Mouse (Mus musculus) mature B cell (primary cell): ENCODE measurements around the gene Ttc9c.

Experiments
- in situ Hi-C: fragments of 300-500 bp; cut with MboI; formaldehyde crosslinking; loops from 2 replicates; pipeline ENCODE4 v1.14.3; 2019

Ttc9c gene

DNA sequence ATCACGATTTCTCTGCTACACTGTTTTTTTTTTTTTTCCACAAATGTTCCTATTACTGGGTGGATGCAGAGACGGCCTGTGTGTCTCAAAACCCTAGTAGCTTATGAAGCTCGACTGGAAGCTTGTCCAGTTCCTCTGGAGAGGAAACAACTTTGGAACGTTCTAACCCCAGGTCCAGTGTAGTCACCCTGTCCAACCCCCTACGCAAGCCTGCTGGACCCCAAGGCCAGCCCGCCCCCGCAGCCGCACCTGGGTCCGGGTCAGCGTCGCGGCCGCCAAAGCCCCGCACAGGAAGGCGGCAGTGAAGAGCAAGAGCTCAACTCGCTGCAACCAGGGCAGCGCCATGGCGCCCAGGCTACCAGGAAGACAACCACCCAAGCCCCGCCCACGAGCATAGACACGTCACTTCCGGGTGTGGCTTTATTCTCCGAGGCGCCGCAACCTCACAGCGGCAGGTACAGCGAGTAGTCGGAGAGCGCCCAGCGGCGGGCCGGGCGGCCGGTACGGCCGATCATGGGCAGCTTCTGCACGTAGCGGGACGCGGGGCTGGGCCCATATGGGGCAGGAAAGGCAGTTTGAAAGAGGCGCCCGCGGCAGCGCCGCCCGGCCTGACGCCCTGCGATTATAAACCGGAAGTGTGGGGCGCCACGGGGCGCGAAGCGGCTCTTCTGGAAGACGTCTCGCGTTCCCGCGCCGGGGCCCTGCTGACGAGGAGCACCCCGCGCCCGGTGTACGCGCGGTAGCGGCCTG lies 44.9 kb downstream of the Ttc9c start, which contains the start of gene Tmem179b:
TSS of gene Tmem179b (minus strand) at position 382 of the 750 bp plus-strand sequence.
- in situ Hi-C loops, result no loop called here

- in situ Hi-C loops, result no loop called here
Measured at GRCm38 (mm10) chr19:8773409-8773808, 45.7 kb downstream of the Ttc9c start.

DNA sequence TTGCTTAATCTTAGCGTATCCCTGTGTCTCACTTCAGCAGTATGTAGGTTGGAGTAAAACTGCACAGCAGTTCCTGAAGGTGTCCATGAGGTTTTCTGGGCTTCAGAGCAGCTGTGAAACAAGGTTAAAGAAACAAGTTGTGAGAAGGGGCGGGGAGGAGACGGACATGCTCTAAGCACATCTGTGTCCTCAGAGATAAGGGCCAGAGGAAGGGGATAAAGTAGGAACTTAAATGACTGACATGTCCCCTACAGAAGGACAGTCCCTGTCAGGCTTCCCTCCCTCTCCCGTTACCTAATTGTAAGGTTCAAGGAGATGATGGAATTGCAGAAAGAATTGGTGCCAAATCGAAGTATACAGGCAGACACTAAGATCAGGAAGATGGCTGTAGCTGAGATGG lies 46.1 kb downstream of the Ttc9c start:
- in situ Hi-C loops, result no loop called here

DNA sequence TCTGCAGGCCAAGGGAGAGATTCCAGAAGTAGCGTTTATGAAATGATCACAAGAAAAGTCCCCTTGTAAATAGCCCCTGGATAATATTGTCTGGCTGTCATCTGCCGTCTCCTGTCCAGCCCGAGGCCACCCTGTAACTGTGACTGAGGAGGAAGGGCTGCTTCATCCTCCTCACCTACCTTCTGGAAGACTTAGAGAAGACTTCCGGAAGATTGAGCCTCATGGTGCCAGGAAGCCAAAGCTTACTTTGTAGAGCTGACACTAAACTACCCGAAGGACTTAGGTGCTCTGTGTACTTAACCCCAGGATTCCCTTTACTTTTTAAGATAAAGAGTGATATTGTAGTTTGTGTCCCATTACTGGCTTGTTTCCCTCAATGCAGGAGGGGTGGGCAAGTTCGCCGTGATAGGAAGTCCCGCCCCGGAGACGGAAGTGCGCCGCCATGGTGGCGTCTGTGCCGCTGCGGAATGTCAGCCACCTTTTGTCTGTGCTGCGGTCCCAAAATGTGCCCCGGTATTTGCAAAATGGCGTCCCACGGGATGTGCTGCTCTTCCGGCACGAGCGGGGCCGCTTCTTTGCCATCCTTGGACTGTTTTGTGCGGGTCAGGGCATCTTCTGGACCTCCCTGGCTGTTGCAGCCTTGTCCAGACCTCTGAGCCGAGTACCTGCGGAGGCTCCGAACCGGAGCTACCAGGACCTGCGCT lies 48.4 kb downstream of the Ttc9c start, which contains the start of gene Tmem223:
TSS of gene Tmem223 (plus strand) at position 430 of the 704 bp plus-strand sequence.
- in situ Hi-C loops, result no loop called here

DNA sequence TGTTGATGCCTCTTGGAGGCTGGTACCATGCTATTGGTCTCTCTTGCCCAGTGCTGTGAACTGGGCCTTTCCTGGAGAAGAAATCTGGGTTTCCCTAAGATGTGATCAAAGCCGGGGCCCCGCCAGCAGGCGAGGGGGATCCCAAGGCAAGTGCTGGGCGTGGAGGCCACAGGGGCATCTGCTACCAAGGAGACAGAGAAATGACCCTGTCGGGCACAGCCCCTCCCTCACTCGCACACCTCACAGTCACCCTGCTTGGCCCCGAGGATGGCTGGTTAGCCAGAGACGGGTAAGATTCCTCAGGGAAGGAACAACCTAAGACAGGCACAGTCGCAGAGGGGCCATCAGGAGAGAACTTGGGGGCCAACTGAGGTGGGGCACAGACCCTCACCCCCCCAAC lies 53.6 kb downstream of the Ttc9c start:
- in situ Hi-C loops, result no loop called here

GRCm38 (mm10) chr19:8763276-8763675 lies 55.9 kb downstream of the Ttc9c start:
- in situ Hi-C loops, result no loop called here

DNA sequence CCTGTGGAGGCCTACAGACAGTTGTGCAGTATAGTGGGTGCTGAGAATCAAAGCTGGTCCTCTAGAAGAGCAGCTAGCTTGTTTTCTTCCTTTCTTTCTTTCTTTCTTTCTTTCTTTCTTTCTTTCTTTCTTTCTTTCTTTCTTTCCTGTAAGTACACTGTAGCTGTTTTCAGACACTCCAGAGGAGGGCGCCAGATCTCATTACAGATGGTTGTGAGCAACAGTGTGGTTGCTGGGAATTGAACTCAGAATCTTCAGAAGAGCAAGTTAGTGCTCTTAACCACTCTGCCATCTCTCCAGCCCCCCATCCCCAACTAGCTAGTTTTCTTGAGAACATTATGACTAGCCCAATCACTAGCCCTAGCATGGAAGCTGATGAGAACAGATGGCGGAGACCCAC lies 58.4 kb downstream of the Ttc9c start:
- in situ Hi-C loops, result no loop called here
